Mouse (Mus musculus) activated CD4-positive, CD25-positive, alpha-beta regulatory T cell, adult 4 months (primary cell): ENCODE measurements around the gene Hspa12a. TPM values are rescaled to one million over a fixed set of nuclear protein-coding genes. Genes with fewer than 3 reads are reported as not detected.

Experiments
- ATAC-seq: one replicate; pipeline ENCODE4 v1.8.0; 2017
- polyA plus RNA-seq, 2 experiments: library from polyadenylated mRNA; unstranded; fragments of 100-300 nt; shearing (Covaris generic); gene quantifications; one replicate each; pipeline ENCODE4 v1.2.1; 2017

Hspa12a gene
- polyA plus RNA-seq, result 1 to 10 TPM in 1 of 2 experiments, under 1 TPM in 1; 0.81 to 1.5 TPM

DNA sequence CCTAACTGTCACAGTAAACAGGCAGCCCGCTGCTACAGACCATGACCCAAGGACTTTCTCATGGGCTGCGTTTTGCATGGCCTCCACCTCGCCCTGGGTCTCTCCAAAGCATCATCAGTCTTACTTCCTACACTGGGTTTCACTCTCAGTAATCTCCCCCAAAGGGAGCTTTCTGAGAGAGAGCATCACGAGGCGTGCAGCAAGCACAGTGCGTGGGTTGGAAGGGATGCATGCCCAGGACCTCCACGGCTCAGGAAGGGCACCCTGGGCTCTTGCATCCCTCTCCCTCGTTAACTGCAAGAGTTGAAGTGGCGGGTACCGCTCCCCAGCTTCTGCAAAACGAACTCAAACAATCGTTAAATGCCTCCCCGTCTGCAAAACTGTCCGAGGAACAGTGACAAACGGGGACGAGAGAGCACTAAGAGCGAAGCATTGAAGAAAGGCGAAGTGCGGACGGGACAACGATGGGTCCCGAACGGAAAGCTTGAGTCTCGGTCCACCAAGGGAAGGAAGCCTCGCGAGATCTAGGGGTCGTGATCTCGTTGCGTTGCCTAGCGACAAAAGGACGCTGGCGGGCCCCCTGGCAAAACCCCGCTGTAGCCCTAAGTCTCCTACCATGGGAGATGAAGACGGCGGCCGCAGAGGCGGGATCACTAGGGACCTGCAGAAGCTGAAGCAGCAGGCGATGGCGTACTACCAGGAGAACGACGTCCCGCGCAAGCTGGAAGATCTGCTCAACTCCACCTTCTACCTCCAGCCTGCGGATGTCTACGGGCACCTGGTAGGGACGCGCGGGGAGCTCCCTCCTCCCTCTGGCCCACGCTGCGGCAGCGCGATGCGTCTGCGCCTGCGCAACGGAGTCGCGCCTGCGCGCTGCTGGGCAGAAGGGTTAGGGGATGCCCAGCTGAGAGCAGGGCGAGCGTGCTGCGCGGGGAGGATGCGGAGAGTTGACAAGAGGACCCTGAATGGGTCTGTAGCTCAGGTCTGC is at the start of gene Hspa12a, which contains the start of gene Eno4:
Hspa12a (minus strand) TSS at position 814 of the 988 bp plus-strand sequence.
Eno4 (plus strand) TSS at position 585 of the 988 bp plus-strand sequence.
- ATAC-seq, result peak; percentile 94

DNA sequence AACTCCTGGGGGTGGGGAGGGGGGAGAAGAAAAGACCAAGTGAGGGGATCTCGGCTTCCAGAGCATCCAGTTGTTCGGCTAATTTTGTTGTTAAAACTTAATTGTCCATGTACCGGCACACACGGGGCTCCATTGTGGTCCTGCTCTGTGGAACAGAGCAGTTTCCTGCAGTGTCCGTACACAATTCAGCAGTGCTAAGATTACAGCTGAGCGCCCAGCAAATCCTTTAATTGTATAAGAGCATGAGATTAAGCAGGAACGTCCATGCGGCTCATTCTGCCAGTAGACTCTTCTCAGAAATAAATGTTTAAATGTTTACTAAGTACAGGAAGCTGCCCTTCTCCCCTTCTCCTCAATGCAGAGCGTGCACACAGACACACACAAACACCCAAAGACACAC is 38.1 kb upstream of the Hspa12a start:
- ATAC-seq, result no peak

DNA sequence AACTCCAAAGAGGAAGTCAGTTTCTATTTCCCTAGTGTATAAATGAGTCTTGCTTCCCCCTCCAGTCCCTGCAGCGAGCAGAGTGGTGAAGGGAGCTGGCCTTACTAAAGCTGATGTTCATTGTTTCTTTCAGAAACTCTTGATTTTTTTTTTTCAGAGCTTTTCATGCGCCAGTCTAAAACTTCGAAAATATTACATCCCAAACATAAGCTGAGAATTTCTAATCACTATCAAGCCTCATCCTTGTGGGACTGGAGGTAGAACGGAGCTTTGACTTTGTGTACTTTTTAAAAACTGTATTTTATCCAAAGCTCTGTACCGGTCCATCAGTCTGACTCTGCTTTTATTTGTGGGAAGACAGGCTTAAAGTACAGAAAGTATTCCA is 36.6 kb upstream of the Hspa12a start:
- no peak for ATAC-seq

DNA sequence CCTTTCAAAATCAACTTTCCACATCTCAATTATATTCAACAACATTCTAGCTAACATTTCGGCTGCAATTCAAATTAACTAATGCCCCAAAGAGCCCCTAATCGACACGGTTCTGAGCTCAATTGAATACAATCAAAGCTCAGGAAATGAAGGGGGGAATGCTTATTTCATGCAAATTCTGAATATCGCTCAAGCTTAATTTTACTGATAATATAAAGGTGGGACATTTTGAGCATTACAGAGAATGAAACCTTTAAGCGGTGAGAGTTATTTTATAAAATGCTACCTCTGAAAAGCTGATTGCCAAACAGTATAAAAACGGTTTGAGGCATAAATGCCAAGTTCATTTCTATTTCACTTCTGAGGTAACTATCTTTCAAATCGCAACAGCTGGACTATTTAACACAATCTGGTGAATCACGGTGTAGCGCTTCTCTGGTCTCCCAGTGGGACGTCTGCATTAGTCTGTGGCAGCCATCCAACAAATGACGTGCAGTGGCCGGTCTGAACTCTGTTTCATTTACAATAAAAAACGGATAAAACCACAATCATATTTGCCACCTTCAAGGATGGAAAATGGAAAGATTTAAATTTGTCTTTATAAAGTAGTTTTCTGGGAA is 36.1 kb upstream of the Hspa12a start:
- ATAC-seq, result no peak

DNA sequence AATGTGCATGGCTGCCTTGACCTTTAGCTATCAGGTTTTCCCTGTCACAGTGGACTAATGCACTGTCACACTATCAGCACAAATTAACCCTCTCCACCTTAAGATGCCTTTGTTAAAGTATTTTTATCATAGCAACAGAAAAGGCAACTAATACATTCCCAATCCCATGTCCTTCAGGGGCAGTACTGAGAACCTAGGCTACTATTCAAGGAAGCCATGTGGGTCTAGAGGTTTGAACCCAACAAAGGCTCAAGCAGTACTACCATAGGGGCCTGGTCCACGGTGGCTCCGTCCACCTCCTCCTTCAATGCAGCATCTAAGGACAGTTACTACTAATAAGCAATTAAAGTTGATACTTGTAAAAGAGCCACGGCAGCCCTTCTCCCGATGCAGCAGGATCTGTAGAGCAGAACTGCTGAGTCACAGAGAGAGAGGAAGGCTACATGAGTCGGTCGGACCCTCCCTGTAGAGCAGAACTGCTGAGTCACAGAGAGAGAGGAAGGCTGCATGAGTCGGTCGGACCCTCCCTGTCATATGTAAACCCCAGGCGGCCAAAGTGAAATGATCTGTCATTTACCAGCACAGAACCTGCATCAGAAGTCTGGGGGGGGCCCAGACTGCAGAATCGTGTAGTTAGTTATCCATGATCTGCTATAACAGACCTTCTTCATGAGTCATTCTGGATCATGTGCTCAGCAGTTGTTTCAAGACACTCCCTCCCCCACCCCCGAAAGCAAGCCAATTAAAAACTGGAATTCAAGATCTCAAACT is 35.1 kb upstream of the Hspa12a start:
- no peak for ATAC-seq

DNA sequence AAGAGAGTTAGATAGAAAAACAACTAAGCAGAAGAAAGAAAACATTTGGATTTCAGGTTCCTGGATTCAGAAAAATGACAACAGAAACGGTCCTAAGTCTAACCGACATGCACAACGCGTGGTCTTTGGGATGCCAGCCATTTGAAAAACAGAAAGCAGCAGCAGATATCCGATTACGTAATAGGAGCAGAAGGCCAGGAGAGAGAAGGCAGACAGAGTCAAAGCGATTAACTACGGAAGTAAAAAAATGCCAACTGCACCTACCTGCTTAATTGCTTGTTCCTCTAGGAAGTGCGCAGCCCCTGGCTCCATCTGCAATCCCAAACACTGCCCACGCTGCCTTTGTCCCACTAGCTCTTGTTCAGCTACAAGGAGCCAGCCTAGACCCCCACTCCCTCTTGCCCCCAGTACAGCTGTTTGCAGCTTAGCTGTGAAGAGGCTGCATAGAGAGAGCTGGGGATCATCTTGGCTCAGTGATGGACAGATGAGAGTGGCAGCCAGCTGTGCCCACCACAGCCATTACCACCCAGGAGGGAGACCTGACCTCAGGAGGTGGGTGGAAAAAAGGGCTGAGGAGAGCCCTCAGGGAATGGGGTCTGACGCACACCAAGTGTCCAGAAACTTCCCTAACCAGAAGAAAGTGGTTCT is 31.9 kb upstream of the Hspa12a start:
- no peak for ATAC-seq

DNA sequence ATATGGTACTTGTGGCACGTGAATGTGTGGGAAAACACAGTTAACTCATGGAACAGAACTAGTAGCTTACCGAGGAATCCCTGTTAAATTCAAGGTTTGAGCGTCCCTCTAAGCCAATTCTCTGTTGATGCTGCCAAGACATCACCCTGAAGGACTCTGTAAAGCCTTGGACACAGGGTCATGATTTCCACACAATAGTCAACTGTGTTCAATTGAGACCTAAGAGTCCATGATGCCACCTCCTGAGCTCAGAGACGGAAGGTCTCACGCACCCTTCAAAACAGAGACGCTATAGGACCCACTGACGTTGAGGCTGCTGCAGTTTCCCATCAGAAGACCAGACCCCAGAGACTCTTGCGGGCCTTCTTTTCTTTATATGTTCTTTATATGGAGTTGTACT is 30.7 kb upstream of the Hspa12a start:
- no peak for ATAC-seq

DNA sequence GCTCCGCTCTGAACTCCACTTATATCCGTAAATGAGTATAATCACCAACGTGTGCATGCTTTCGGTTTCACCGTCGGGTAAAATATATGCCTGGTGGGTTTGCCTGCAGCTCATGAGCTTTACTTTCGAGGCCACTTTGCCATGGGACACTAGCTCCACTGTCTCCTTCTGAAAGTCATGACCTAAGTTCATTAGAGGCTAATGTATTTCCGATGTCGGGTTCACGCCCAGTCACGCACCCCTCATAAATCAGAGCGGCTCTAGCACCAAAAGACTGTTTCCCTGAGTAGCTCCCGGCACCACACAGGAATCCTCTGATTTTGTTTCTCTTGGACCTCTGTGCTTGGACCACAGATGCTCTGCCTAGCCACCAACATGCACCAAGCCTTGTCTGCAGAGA is 27.4 kb upstream of the Hspa12a start:
- no peak for ATAC-seq

DNA sequence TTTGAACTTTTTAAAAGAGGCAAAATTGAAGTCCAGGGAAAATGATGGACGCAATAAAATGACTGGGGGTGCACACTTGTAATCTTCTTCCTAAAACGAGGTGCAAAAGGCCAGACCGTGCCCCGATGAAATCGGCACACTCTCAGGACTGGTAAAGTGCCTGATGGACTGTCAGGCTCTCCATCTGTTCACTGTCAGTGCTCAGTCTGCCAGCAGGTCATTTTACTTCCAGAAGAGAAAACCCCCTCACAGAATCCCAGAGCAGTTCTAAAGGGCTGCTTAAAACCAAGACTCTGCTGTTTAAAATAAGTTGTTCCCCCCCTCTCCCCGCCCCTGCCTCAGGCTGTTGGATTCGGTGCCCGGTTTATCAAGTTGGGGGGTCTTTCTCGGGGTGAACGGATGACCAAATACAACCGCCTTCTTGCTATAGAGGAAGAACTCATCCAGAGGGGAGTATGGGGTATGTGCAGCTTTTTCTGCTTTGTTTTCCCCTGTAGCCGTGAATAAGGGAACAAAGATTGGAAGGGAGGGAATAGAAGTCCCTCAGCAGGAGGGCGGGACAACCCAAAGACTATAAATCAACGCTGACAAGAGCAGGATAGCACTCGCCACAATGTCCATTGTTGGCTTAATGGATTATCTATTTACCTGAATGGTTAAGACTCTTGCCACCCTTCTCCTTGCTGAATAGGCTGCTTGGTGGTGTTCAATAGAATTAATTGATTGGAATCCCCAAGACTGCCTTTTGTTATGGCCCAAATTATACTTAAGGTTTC is 25.5 kb upstream of the Hspa12a start:
- ATAC-seq, result no peak

DNA sequence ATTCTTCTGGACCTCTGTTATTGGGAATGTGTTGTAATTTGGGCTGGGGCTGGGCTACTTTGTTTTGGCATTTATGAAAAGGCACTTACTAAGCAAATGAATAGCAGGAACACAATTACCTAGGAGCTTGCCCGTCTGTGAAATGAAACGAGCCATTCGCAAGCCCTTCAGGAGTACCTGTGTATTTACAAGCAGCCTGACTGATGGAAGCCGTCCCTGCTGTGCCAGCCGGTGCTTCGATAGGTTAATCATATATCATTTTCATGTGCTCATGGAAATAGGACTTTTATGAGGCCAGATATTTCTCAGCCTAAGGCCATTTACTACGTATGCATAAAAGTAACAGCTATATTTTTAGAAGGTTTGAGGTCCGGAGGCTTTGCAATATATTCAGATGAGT is 19.6 kb upstream of the Hspa12a start:
- no peak for ATAC-seq

DNA sequence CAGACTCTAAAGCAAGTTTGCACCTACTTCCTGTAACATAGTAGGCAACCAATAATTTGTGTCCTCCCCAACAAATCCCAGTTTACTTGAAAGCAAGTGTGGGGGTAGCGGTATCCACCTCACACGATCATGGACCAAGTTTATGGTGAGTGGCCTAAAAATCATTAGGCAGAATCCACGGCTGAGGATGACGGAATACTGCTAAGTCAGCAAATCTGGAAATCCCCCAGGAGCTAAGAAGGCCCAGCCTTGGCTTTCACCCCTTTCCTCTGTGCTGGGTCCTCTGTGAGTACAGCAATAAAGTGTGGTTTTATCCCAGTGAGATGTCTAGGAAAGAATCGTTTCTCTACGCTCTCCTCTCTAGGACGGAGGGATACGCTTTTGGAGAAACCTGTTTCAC is 11.3 kb upstream of the Hspa12a start:
- ATAC-seq, result no peak

DNA sequence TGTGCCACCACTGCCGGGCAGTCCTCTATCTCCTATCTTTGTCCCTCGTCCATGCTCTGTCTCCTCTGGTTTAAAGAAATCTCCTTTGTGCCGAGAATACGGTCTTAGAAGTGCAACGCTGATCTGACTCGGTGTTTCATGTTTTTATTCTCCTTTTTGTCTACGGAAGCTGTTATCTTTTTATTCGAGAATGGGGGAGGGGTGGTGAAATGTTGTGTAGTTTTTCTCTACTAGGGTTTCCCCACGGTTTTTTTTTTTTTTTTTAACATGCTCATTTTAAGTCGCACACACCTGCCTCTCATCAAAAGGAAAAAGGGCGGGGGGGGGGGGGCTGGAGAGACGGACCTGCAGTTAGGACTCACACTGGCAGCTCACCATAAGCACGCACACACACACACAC is 8.8 kb upstream of the Hspa12a start:
- no peak for ATAC-seq

DNA sequence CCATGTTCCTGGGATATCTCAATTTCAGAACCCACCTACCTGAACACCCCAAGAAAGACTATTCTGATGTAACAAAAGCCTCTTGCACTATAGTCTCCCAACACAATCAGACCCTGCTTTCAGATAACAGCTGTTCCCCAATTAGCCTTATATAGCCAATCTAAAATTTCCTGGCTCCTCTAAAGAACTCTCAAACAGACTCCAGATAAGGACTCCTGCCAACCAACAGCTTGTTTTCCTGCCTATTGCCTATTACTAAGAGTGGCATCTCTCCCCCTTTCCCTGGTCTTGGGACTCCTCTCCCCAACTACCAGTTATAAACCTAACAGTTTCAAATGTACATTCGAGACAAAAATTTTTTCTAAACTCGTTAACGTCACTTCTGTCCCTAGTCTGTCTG is 8.1 kb upstream of the Hspa12a start:
- ATAC-seq, result no peak

DNA sequence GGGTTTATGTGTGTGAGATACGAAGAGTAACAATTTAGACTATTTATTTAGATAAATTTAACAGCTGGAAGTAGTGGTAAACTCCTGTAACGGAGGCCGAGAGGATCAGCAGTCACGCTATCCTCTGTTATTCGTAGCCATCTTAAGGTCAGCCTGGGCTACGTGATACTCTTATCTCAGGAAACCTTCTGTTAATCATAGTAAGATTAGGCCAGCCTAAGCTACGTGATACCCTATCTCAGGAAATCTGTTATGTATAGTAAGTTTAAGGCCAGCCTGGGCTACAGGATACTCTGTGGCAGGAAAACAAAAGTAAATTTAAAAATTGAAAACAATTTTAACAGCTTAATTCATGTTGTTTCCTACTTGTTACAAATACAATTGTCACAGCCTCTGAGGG is 2.5 kb upstream of the Hspa12a start:
- no peak for ATAC-seq

DNA sequence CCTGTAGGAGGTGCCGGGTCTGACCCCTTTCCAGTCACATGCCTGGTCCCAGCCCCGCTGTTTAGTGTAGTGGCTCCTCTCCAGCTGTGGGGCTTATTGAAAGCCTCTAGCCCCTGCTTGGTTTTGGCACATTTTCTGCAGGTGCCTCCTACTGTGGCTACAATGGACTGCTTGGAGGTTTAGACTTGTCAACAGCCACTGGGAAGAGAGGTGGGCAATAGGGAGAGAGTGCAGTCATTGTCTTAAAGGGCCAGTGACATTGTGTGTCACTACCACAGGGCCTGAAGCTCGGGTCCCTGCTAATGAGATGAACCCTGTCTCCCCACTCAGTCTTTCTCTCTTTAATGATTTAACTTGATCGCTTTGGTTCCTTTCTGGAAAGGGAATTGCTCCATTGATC is 10.4 kb downstream of the Hspa12a start:
- ATAC-seq, result no peak

DNA sequence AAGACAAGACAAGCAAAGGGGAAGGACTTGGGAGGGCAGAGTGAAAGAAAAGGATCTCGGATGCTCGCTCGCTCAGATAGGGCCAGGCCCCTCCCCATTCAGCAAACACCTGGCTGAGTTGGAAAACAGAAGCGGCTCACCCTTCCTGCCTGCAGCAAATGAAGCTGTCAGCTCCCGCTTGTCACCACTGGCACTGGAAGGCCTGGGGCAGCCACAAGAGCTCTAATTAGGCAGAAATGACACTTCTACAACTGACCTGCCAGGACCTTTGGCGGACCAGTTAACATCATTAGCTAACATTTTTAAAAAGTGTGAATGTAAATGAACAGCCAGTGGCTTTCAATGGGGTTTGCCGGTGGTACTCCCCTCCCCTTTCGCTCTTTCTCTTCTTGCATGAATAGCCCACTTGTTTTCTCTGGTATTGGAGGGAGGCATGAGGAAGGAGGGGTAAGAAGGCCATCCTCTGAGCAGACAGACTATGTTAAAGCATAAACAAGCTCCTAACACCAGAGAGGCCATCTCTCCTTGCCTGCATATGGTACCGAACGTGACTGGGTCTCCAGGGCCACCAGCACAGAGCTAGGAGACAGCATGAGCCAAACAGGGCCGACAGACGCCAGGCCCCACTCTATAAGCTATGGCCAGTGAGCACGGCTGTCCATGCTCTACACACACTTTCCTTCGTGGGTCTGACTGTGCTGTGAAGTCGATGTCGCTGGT is 12.2 kb downstream of the Hspa12a start:
- ATAC-seq, result no peak

DNA sequence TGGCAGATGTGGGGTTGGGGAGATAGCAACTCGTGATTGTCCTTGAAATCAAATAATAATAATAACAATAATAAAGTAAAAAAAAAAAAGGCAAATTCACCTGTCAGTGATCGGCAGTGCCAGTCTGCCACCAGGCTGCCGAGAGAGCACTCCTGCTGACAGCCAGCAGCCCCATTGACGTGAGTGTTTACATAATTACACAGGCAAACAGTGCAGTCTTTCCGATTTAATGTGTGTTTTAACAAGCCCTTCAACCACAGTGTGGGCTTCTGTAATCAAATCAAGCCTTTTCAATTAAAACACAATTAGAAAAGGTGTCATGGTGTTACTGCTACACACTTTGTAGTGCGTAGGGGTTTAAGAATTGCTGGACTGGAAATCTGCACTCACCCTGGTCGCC is 24.3 kb downstream of the Hspa12a start:
- no peak for ATAC-seq

DNA sequence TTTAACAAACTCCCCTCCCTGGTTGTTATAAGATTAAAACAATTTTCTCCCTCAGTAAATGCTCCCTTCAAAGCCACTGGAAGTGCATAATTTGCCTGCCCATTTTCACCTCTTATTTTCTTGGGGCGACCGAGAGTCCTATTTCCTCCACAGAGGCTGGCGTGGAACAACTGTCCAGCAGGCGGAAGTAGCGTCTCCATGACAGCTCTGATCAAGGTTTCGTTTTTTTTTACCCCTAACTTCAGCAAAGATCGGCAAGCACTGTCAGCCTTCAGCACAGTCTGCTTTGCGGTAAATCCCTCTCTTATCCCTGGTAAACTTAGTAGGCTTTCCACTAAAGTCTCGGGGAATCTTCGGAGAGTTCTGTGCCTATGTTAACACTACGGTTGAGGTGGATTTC is 24.9 kb downstream of the Hspa12a start:
- ATAC-seq, result no peak

DNA sequence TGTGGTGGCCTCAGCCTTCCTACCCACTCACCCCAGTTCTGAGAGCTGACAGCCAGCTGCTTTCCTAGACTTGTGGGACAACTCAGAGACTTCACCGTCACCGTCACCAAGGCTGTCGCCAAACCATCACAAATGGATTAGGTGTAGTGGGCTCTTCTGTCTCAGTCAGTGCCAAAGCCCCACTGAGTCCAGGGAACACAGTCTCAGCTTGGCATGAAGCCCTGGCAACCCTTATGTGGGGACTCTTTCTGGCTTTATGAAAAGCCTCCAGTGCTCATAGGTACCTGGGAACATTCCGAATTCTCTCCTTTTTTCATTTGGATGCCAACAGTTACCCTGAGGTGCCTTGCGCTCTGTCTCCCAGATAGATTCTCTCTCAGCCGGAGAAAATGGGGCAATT is 30.2 kb downstream of the Hspa12a start:
- no peak for ATAC-seq

DNA sequence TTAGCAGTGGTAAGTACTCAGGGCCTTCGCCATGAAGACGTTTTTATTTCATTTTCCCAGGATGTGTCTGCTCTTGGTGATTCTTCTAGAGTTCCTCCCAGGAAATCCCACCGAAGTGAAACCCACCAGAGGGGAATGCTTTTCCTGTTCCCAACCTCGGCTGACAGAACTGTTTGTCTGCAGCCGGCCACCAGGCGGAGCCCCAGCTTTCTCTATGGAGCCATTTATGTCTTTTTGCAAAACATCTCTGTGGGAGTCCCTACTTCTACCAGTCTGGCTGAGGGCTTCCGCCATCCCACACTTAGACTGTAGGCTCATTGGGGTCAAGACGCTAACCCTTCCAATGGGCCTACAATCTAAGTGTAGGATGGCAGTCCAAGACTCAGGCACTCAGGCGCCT is 32.1 kb downstream of the Hspa12a start:
- ATAC-seq, result peak; percentile 62

DNA sequence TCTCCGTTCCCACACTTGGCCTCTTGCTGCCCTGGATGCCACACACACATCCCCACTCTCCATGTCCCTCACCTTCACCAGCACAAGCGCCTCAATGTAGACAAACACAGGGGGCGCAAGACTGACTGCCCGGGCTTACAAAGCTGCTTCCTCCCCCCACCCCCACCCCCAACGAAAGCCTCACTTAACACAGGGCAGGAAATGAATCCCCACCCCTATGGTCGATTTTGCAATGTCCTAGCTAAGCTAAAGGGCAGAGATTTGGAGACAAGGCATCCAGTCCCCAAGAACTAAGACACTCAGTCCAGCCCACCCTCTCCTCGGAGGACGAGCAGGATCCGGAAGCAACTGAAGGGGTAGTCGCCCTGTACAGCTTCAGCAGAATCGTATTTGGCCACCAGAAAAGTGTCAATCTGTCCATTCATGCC is 32.5 kb downstream of the Hspa12a start:
- ATAC-seq, result no peak
